Mouse (Mus musculus): ENCODE measurements around the gene Hjurp.

- TF ChIP-seq CTCF (IDR thresholded peaks at IDR 0.05; ENCODE audit: control insufficient read depth, insufficient read depth, insufficient replicate concordance, low read depth, low read length), result no peak
- no peak for TF ChIP-seq POLR2A (IDR thresholded peaks at IDR 0.05; ENCODE audit: control insufficient read depth, low read depth, low read length)
These were observed 15.2 kb downstream of the Hjurp start for GRCm38 (mm10) chr1:88262255-88262654.
